Mouse (Mus musculus): Measurements from ENCODE around the gene Cps1. TPM values are rescaled to one million over a fixed set of nuclear protein-coding genes. Genes with fewer than 3 reads are reported as not detected.

The Cps1 gene
- 0.26 and 0.39 TPM in 2 replicates for polyA plus RNA-seq (2015; fragmentation: Nextera tagmentation; extraction: Ambion mirVana)

GRCm38 (mm10) chr1:67122797-67123196 is at the start of gene Cps1:
Gene Cps1 (plus strand): TSS chr1:67123026.

Other genes with a start within 250 kb of the Cps1 start
- gene Myl1, start 177.6 kb upstream of the Cps1 start, polyA plus RNA-seq (2015; fragmentation: Nextera tagmentation; extraction: Ambion mirVana) = 10.1 and 11.8 TPM in 2 replicates
- 194 and 199 TPM in 2 replicates for gene Lancl1, start 84.2 kb upstream of the Cps1 start, polyA plus RNA-seq (2015; fragmentation: Nextera tagmentation; extraction: Ambion mirVana)

All from neural tube, postnatal 0 days (tissue).